Mouse (Mus musculus) C2C12 (cell line): ENCODE measurements around the gene Hoxb4. TPM values are rescaled to one million over a fixed set of nuclear protein-coding genes. Genes with fewer than 3 reads are reported as not detected.

Source experiments
- H3K27me3 ChIP-seq: one replicate; pipeline ENCODE4 v1.6.1; 2011; ENCODE audit not compliant: control insufficient read depth, insufficient read depth, insufficient read length
- H3K36me3 ChIP-seq: one replicate; pipeline ENCODE4 v1.6.1; 2011; ENCODE audit not compliant: control insufficient read depth, insufficient read depth
- H3K4me3 ChIP-seq: one replicate; pipeline ENCODE4 v1.5.1; 2011; ENCODE audit warnings: mild to moderate bottlenecking, control low read depth; ENCODE audit not compliant: poor library complexity, insufficient read depth, severe bottlenecking
- H3K79me2 ChIP-seq: one replicate; pipeline ENCODE4 v1.6.1; 2011; ENCODE audit not compliant: control insufficient read depth, insufficient read depth
- H3K79me3 ChIP-seq: one replicate; pipeline ENCODE4 v1.6.1; 2011; ENCODE audit warnings: low read depth, control low read depth
- H3ac ChIP-seq: one replicate; pipeline ENCODE3; 2011; ENCODE audit warnings: low read depth; ENCODE audit not compliant: control insufficient read depth, insufficient read length
- CEBPB ChIP-seq: IDR thresholded peaks from one replicate; pipeline ENCODE4 v1.6.1; 2011; ENCODE audit warnings: low read depth, mild to moderate bottlenecking, control low read depth, moderate library complexity
- CTCF ChIP-seq: IDR thresholded peaks from one replicate; pipeline ENCODE4 v1.5.1; 2011; ENCODE audit not compliant: control insufficient read depth, insufficient read depth, insufficient read length
- FOSL1 ChIP-seq: IDR thresholded peaks from one replicate; pipeline ENCODE4 v1.8.0; 2011; ENCODE audit warnings: mild to moderate bottlenecking, low read length; ENCODE audit not compliant: poor library complexity, insufficient read depth, severe bottlenecking
- MAX ChIP-seq: IDR thresholded peaks from one replicate; pipeline ENCODE4 v1.6.1; 2011; ENCODE audit warnings: mild to moderate bottlenecking, control low read depth
- MYOD1 ChIP-seq: IDR thresholded peaks from one replicate; pipeline ENCODE4 v1.6.1; 2011; ENCODE audit warnings: low read depth; ENCODE audit not compliant: control insufficient read depth, insufficient read length
- MYOG ChIP-seq: IDR thresholded peaks from one replicate; pipeline ENCODE4 v1.6.1; 2011; ENCODE audit not compliant: control insufficient read depth, insufficient read length; ENCODE audit errors: extremely low read depth
- USF1 ChIP-seq: IDR thresholded peaks from one replicate; pipeline ENCODE4 v1.6.1; 2011; ENCODE audit warnings: low read depth, mild to moderate bottlenecking, control low read depth, moderate library complexity
- polyA plus RNA-seq: library from polyadenylated mRNA; unstranded; fragments of >200 nt; fragmentation: generic; extraction: Trizol; gene quantifications from one replicate; pipeline ENCODE4 v1.2.1, GENCODE M21; 2012; ENCODE audit warnings: missing spikeins

The Hoxb4 gene
- polyA plus RNA-seq, 1 experiment, result 0.02 TPM

GRCm38 (mm10) chr11:96274428-96274827, 43.6 kb upstream of the Hoxb4 start:
- Histone ChIP-seq H3K27me3 (peaks cover 93% of the 10 kb centered on the region), H3K4me3 (no peak overlapping the region), H3K36me3 (no peaks in the 10 kb centered on the region), H3K79me3 (no peaks in the 10 kb centered on the region), H3ac (no peak overlapping the region), H3K79me2 (no peaks in the 10 kb centered on the region)
- TF ChIP-seq FOSL1 (no peak), USF1 (no peak), MYOD1 (no peak), MYOG (no peak), MAX (no peak), CTCF (no peak), CEBPB (no peak)

- TF ChIP-seq CEBPB, result no peak
- no peak for TF ChIP-seq FOSL1
- TF ChIP-seq CTCF, result no peak
- TF ChIP-seq USF1, result no peak
- no peak for TF ChIP-seq MYOD1
- no peak for TF ChIP-seq MYOG
- TF ChIP-seq MAX, result no peak
- Histone ChIP-seq H3K79me3 (no peaks in the 10 kb centered on the region), H3ac (no peak overlapping the region), H3K36me3 (no peaks in the 10 kb centered on the region), H3K79me2 (no peaks in the 10 kb centered on the region), H3K4me3 (no peak overlapping the region), H3K27me3 (peaks cover 90% of the 10 kb centered on the region)
Observed at GRCm38 (mm10) chr11:96275896-96276295, 42.2 kb upstream of the Hoxb4 start.

GRCm38 (mm10) chr11:96277151-96278044, 40.7 kb upstream of the Hoxb4 start:
- H3K27me3 ChIP-seq, result peaks cover 89% of the 10 kb centered on the region
- no peak overlapping the region for H3K4me3 ChIP-seq
- no peaks in the 10 kb centered on the region for H3K36me3 ChIP-seq
- TF ChIP-seq CEBPB (no peak), MYOD1 (no peak), FOSL1 (no peak), CTCF (no peak), MYOG (no peak), MAX (no peak), USF1 (no peak)
- no peaks in the 10 kb centered on the region for H3K79me3 ChIP-seq
- no peak overlapping the region for H3ac ChIP-seq
- H3K79me2 ChIP-seq, result no peaks in the 10 kb centered on the region

- TF ChIP-seq CTCF, result no peak
- TF ChIP-seq USF1, result no peak
- no peak for TF ChIP-seq FOSL1
- TF ChIP-seq MAX, result no peak
- no peak for TF ChIP-seq MYOG
- TF ChIP-seq MYOD1, result no peak
- TF ChIP-seq CEBPB, result no peak
- H3ac ChIP-seq, result no peak overlapping the region
- no peaks in the 10 kb centered on the region for H3K79me2 ChIP-seq
- H3K27me3 ChIP-seq, result peaks cover 89% of the 10 kb centered on the region
- H3K4me3 ChIP-seq, result no peak overlapping the region
- no peaks in the 10 kb centered on the region for H3K79me3 ChIP-seq
- no peaks in the 10 kb centered on the region for H3K36me3 ChIP-seq
Observed at GRCm38 (mm10) chr11:96278324-96278723, 39.7 kb upstream of the Hoxb4 start.

- Histone ChIP-seq H3ac (no peak overlapping the region), H3K79me3 (no peaks in the 10 kb centered on the region), H3K27me3 (peaks cover 85% of the 10 kb centered on the region), H3K4me3 (no peak overlapping the region), H3K79me2 (no peaks in the 10 kb centered on the region), H3K36me3 (no peaks in the 10 kb centered on the region)
- TF ChIP-seq MYOG (no peak), CTCF (peak; percentile 19)
Observed at GRCm38 (mm10) chr11:96278773-96279172, 39.3 kb upstream of the Hoxb4 start.
